Mouse (Mus musculus) kidney, postnatal 10 days (tissue): ENCODE measurements around the gene Prcc.
A peak's percentile ranks its signal among the peaks of the same experiment; 100 is the strongest.

Source experiments
- DNase-seq: peaks from one replicate; pipeline ENCODE4 v3.0.0; 2021; ENCODE audit warnings: mixed read lengths

Prcc gene

DNA sequence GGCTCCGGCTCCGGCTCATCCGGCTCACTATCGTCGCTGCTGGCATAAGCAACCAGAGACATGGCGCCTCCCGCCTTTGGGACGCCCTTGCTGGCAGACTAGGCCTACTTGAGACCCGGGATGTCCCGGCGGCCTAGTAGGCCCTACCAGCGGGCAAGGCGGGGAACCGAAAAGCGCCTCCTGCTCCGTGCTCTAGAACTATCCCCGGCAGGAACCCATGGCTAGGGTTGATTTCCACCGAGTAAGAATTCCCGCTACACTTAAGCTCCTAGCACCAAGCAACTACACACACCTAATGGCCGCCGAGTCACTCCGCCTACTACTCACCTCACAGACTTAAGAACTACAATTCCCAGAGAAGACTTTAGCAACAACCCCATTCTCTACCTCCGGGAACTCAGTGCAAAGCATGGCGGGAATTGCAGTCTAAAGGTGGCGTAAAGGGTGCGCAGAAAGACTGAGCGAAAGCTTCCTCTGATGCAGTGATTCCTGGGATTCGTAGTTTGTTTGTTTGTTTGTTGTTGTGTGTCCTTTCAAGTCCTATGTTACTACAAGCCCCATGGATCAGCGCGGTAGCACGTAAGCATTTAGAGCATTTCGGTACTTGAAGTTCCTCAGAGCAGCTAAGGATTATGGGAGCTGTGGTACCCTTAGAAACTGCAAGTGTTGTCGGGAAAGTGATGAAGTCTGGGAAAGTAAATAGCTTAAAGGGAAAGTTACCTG, at the start of gene Prcc:
Gene Prcc (minus strand): TSS at position 328 of the 723 bp plus-strand sequence.
- DNase-seq, result peak; percentile 92

GRCm38 (mm10) chr3:87935201-87935600, 49.8 kb upstream of the Prcc start:
- DNase-seq, result no peak

DNA sequence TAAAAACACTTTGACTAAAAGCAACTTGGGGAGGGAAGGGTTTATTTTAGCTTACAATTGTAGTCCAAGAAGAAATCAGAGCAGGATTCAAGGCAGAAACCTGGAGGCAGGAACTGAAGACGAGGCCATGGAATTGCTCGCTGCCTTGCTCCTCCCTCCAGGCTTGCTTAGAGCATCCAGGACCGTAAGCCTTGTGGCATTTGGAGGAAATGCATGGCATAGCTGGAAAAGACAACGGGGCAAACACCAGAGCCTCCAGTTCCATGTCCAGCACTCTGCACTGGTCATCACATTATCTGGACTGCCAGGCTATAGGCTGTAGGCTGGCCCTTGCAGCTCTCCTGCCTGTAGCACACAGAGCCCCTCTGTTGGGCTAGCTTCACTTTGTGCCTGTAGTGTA, 49.1 kb upstream of the Prcc start:
- no peak for DNase-seq

GRCm38 (mm10) chr3:87934026-87934425, 48.6 kb upstream of the Prcc start:
- DNase-seq, result no peak

- peak; percentile 99 for DNase-seq
Observed at GRCm38 (mm10) chr3:87930078-87930795, 44.8 kb upstream of the Prcc start, which contains the start of the genes Isg20l2 and Rrnad1. Isg20l2 (plus strand) TSS chr3:87930314. Rrnad1 (minus strand) TSS chr3:87930717.

DNA sequence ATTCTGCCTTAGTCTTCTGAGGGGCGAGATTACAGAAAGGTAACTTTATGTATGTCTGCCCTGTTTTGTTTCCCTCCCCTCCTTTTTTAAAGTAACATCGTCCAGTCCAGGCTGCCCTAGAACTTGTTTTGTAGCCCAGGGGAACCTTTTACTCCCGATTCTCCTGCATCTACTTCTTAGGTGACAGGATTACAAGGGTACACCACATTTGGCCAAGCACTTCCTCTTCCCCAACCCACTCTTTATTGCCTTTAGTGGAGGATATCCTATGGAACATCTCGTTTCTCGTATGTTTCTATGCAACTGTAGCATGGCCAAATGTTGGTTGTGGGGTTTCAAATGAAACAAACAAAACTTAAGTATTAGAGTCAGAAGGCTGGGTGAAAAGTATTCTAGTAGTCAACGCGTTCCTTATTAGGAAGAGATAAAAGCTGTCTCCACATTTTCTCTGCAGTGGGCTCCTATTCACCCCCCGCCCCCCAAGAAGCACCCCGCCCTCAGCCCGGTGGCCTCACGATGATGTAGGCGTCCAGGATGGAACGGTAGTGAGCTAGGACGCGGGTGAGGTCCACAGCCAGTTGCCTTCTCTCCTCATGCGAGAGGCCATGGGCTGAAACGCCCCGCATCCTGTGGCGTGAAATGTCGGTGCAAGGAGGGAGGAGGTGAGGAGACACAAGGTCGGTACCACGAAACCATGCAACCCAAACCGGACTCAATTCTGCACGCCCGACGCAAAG, 44.1 kb upstream of the Prcc start:
- no peak for DNase-seq

DNA sequence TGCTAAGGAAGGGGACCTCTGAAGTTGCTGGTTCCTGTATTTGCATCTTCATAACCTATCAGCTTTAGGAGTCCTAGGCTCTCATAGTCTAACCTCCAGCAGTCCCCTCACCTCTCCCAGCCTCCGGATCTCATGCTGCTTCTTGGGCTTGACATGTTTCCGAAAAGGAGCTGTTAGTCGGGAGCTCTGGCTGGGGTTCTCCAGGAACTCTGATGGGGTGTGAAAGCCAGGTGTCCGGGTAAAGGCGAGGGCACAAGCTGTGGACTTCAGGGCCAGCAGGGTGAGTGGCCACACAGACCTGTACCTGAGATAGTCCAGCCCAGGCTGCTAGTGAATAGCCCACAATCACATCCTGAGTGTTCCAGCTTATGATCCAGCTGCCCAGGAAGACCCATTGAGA, 42.0 kb upstream of the Prcc start:
- no peak for DNase-seq

- DNase-seq, result no peak
Observed at GRCm38 (mm10) chr3:87924996-87925395, 39.6 kb upstream of the Prcc start.

GRCm38 (mm10) chr3:87920270-87920943, 35.0 kb upstream of the Prcc start:
- DNase-seq, result no peak

DNA sequence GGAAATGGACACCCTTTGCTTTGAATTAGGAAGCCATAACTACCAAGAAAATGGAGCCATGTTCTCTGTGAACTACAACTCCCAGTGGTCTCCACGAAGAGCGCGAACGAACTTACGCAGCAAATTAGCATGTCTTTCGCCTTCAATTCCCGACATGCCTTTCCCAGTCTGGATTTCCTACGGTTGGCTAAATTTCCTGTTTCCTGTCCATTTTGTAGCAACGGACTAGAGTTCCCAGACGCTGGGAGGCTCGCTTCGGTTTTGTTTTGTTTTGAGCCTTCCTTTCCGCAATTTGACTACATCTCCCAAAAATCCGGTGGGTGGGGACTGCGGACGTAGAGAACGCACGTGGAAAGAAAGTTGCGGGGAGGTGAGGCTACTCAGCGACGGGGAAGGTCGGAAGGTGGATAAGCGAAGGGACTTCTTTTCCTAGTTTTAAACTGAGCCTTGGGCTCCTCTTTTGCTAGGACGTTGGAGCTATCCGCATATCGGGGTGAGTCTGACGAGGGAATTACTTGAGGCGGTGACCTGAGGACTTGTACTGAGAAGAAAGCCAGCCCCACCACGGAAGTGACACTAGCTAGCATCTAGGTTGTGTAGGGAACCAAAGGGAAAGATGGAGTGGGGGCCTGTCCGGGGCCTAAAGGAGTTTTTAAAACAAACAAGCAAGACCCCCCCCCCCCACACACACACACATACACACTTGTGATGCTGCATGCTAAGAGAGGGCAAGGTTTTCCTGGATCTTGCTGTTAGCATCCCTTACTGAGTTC, 34.1 kb upstream of the Prcc start, which contains the start of gene Mrpl24:
Gene Mrpl24 (plus strand): TSS at position 171 of the 773 bp plus-strand sequence.
- peak; percentile 83 for DNase-seq

DNA sequence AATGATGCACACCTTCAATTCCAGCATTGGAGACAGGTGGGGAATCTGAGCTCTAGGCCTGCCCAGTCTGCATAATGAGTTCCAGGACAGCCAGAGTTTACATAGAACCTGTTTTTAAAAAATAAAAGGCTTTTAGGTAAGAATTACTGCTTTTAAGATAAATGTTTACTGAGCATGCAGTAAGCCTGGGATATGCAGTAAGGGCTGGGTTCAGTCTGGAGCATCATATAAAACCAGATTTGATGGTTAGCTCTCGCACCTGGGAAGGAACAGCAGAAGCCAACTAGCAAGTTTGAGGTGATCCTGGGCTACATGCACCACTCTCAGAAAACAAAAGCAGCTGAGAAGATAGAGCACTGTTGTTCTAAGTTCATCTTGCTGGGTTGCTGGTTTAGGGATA, 33.1 kb upstream of the Prcc start:
- no peak for DNase-seq

DNA sequence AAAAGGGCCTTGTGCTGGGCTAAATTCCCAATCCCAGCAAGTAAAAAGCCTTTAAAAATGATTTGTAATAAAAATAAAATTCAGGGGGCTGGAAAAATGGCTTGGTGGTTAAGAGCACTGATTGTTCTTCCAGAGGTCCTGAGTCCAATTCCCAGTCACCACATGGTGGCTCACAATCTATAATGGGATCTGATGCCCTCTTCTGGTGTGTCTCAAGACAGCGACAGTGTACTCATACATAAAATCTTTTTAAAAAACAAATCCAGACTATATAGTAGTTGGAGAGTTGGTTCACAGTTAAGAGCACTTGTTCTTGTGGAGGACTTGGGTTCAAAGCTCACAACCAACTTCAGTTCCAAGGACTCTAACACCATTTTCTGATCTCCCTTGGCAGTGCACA, 31.6 kb upstream of the Prcc start:
- no peak for DNase-seq

DNA sequence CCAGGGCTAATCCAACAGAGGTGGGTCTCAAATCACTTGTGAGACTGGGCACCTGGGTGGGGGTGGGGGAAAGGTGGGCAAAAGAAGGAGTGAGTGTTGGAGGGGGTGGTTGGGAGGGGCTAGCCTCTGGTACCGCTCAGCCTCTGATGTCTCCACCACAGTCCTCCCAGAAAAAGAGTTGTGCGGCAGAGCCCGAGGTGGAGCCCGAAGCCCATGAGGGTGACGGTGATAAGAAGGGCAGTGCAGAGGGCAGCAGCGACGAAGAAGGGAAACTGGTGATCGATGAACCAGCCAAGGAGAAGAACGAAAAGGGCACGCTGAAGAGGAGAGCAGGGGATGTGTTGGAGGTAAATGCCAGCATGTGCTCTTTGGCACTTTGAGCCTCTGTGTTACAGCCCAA, 28.5 kb upstream of the Prcc start:
- DNase-seq, result no peak

- no peak for DNase-seq
Observed at GRCm38 (mm10) chr3:87913491-87913890, 28.1 kb upstream of the Prcc start.

DNA sequence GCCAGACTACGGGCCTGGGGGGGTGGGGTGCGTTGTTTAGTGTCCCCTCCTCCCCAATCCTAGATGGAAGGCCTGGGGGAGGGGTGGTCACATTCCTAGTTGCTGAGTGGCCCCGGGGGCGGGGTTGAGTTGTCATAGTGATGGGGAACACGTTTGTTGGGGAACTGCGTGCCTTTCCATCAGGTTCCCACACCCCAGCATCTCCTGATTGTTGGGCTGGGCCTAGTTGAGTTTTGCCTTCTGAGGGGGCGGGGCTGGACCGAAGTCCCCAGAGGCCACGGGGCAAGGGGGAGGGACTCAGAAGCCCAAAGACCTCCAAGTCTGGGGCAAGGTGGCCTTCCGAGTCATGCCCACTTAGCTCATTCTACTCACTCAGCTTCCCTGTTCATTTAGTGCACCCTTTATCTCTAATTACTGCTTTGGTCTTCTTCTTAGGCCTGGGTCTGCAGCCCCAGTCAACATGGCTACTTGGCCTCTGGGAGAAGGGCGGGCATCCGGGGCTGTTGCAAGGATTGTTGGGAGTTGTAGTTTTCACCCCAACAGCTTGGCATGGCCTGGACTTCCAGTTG, 25.2 kb upstream of the Prcc start:
- peak; percentile 94 for DNase-seq

DNA sequence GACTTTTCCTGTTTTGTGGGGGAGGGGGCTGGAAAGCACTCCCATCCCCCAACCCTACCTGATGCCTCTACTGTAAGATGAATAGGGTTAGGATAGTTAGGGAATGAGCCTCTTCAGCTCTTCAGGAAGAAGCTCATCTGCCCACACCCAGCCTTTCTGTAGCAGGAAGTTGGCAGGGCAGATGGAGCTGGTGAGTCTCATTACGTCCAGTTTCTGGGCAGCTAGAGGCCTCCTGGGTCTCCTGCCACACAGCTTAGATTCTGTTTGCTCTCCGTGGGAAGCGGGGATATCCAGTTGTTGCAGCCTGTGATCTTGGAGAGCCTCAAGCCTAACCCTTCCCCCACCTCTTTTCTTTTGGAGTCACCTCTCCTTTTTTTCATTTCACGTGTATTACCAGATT, 24.5 kb upstream of the Prcc start:
- DNase-seq, result no peak

DNA sequence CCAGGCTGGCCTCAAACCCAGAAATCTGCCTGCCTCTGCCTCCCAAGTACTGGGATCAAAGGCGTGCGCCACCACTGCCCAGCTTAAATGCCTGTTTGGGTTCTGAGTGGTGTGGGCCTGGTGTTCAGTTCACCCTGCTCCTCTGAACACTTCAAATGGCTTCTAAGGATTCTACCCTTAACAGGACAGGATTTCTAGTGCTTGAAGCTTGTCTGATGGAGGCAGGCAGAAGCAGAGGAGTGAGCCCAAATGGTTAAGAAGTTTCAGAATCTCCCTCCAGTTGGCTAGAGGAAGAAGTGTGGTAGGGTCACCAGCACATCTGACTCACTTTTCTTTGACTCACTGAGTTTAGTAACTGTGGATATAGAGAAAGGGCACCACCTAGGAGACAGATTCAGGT, 24.0 kb upstream of the Prcc start:
- DNase-seq, result no peak

DNA sequence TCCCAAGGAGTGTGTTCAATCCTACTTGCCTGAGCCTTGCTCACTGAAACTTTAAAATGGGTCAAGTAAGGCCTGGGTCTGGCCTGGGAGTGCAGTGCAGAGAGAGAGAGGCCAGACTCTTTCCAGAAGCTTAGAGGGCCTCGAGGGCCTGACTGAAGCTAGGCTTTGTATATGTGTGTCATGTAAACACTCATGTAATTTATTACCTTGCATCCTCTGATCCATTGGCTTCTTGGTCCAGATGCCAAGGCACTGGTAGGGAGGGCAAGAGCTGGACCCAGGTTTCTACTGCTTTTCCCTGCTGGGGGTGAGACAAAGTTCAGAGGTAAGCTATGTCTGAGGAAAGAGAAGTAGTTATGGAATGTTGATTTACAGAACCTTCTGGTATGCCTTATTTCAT, 22.5 kb upstream of the Prcc start:
- no peak for DNase-seq

- DNase-seq, result peak; percentile 66
Observed at GRCm38 (mm10) chr3:87906981-87907857, 21.8 kb upstream of the Prcc start.

DNA sequence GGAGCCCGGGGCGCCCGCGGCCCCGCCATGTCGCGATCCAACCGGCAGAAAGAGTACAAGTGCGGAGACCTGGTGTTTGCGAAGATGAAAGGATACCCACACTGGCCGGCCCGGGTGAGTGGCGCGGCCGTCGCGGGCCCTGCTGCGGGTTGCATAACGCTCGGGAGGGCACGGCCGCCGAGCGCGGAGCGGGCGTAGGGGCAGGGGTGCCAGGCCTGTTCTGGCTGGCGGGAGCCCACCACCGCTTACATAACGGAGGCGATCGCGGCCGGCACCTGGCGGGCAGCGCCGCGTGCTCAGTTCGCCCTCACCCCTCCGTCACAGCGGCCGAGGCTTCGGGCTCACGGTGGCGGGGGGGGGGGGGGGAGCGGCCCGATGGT, 21.2 kb upstream of the Prcc start:
- DNase-seq, result peak; percentile 70
